Mouse (Mus musculus): ENCODE data around the gene Tmem53.

Tmem53 gene

GRCm38 (mm10) chr4:117314849-117315500 lies 63.2 kb downstream of the Tmem53 start:
- no peak for DNase-seq (ENCODE audit: low spot score in 2 of 2)

GRCm38 (mm10) chr4:117316800-117317199 lies 65.0 kb downstream of the Tmem53 start:
- no peak for DNase-seq (ENCODE audit: low spot score in 2 of 2)

GRCm38 (mm10) chr4:117317701-117318190 lies 66.0 kb downstream of the Tmem53 start:
- no peak for DNase-seq (ENCODE audit: low spot score in 2 of 2)
